Mouse (Mus musculus) gastrocnemius, adult 8-10 months (tissue): ENCODE data around the gene Scrn1. TPM values are rescaled to one million over a fixed set of nuclear protein-coding genes. Genes with fewer than 3 reads are reported as not detected.

ENCODE experiments used
- DNase-seq, 2 experiments: peaks; one replicate each; pipeline ENCODE4 v3.0.0; 2022; ENCODE audit warnings: low spot score in 2 of 2
- total RNA-seq, 4 experiments: library from RNA; stranded (reverse); gene quantifications; 2 replicates each; pipeline ENCODE4 v1.2.4; 2022

Gene Scrn1
- total RNA-seq, 4 experiments from 2014 or later: 0.80 to 1.7 (median 1.2) TPM

DNA sequence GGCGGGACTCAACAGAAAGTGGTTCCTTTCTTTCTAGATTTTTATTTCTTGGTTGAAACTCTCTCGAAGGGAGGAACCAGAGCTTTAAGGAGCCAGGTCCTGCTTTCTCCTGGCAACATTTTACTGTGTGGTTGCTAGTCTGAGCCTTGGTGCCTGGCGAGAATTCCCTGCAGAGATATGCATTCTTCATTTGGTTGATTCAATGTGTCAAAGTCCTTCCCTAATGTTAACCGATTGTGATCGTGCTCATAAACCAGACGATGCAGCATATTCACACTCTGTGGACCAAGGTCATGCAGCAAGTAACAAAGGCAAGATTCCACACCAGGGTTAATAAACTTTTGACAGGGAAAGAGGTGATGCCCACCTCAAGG, 244 bp upstream of the Scrn1 start:
- DNase-seq: no peak

DNA sequence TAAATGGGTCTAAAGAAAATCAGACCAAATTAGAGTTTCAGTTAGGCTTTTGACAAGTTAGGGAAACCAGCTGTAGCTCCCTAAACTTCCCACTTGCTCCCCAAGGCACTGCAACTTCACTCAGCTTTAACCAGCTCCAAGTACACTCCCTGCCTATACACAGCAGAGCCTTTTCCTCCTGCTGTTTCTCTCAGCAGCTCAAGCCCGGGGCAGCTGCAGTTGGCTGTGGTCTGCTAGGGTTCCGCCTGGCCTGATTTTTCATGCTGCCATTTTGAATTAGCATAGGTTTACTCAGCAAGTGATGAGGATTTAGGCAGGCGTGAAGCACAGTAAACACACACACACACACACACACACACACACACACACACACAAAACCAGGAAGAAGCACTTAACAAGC, 1.3 kb downstream of the Scrn1 start:
- no peak for DNase-seq

DNA sequence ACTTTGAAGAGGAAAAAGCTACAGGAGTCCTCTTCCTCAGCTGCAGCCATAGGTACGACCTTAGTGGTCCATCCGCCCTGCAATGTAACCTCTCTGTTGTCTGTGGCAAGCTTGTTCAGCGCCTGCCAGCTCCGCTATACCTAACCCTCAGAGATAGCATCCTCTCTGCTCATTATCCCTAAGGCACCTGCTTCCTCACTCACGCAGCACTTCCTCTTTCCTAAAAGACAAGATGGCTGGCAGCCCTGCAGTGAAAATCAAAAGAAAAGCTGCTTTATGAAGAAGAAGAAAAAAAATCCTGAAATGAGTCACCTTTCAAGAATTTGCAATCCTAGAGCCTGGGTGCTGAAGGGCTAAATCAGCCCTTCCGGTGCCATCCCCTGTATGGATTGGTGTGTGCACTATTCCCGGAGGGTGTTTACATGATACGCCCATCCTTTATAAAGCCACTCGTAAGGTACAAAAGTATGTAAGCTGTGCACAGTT, 1.7 kb downstream of the Scrn1 start:
- no peak for DNase-seq

DNA sequence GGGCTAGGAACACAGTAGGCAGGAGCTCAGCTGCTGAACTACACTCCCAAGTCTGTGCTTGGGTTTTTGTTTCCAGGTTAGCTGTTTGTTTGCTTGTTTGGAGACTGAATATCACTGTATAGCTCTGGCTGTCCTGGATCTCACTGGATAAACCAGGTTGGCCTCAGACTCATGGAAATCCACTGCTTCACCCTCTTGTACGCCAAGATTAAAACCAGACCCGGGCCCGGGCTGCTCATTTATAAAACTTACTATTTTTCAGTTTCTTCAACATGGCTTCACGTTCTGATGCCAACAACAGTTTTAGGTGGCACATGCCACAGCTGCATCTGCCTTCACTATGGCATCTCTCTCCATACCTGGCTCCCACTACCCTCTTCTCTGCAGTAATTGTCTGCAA, 2.7 kb downstream of the Scrn1 start:
- no peak for DNase-seq

DNA sequence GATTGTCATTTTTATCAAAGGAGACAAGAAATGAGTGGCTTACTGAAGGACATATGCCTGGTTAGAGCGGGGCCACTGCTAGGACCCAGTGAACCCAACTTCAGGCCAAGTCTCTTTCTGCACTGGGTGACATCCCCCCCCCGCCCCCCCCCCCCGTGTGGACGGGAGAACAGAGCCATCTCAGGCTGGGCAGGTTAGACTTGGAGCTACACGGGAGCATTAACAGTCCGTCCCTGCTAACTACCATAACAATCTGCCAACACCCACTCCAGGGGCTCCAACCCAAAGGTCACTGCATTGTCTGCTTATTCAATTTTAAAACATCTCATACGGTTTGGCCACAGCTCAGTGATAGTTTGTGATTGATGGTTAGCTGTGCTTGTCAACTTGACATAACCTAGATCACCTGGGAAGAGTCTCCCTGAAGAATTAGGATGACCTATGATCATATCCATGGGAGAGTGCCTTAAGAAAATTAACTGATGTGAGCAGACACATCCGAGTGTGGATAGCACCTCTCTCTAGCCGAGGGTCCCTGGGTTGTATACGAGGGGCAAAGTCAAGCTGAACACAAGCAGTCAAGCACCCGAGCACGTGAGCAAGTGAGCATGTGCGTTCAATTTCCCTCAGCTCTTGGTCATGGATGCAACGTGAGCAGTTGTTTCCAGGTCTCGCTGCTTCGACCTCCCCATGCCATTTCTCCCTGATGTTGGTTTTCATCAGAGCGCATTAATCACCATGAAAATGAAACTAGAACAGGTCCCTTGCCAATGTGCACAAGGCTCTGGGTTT, 4.1 kb downstream of the Scrn1 start:
- no peak for DNase-seq

DNA sequence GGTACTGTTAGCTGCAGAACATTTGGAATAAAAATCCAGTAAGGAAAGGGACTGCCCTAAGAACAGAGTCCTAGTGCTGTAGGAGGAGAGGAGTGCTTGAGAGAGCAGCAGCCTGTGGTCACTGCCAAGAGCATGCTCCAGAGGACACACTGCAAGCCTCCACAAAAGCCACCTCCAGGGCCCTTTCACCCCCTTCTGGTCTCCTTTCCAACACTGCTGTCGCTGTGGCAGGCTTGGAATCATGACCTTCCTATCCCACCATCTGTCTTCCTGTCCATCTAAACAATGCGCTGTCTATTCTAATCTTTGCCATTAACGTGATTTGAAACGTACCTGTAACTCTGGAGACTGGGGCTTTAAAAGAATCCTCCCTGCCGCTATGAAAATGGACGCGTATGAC, 7.8 kb downstream of the Scrn1 start:
- DNase-seq: no peak

DNA sequence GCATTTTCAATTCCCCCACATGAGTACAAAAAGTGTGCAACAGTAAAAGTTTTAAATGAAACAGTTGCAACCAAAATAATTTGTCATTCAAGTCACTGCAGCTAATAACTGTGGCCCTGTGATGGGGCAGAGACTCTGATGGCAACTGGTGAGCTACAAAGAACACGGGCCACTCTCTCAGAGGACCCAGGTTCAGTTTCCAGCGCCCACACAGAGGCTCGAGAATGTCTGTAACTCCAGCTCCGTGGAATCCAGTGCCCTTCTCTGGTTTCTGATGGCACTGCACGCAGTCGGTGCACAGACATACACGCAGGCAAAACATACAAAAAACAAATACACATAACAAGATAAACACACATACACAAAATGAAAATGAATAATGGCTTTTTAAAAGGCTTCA, 8.6 kb downstream of the Scrn1 start:
- no peak for DNase-seq

DNA sequence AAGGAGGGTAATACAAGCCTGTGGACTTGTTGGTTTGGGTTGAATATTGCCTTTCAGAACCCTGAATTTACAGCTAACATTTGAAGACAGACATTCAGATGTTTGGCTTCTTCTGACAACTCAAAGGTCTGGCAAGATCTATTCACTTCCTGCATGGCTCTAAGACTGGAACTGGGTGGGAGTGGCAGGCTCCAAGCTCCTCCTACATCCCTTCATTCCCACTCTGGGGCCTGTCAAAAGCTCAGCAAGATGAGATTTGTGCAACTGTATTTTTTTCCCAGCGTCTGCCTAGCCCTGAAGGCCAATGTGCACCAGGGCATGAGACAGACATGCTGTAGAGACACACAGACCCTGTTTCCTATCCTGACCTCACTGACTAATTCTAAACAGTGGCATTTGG, 10.5 kb downstream of the Scrn1 start:
- DNase-seq: no peak

DNA sequence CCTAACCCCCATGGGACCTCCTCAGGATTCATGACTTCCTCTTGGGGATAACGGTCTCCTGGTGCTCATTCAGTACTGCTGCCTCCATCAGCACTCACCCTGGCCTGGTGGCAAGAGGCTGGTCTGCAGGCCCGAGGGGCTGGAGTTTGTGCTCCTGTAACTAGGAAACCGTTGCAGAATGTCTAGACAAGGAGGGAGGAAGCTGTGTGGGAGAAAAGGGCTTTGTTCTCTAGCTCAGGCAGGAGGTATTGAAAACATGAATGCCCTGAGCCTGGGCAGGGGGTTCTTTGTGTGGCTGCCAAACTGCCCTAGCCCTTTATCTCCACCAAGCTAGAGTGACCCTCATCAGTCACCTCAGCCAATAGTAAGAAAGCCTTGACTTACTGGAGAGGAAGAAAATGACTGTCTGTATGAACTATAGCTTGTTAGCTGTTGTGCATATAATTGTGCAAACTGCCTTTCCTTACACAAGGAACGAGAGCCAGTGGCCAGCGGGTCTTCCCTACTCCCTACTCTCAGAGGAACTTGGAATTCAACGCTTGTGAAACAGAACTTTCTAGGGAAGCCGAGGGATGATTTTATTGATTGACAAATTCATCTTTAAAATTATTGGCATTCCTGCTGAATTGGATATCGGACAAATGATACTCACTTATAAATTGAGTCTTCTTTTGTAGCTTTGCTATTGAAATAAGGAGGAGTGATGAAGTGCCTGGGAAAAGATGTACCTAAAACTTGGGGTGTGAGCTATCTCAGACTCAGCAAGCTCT, 11.8 kb downstream of the Scrn1 start:
- DNase-seq: no peak

DNA sequence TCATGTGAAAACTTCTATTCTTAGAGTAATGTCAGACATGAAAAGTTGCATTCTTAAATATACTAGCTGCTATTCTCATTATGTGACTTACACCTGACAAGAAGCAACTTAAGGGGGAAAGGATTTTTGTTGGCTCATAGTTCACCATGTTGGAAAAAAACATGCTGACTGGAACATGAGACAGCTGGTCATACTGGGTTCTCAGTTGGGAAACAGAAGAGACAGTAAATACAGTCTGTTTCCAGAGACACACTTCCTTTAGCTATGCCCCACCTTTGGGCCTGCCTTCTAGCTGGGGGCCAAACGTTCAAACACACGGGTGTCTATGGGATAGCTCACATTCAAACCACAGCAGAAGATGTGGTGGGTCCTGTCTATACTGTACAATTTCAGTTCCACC, 12.7 kb downstream of the Scrn1 start:
- DNase-seq: no peak

DNA sequence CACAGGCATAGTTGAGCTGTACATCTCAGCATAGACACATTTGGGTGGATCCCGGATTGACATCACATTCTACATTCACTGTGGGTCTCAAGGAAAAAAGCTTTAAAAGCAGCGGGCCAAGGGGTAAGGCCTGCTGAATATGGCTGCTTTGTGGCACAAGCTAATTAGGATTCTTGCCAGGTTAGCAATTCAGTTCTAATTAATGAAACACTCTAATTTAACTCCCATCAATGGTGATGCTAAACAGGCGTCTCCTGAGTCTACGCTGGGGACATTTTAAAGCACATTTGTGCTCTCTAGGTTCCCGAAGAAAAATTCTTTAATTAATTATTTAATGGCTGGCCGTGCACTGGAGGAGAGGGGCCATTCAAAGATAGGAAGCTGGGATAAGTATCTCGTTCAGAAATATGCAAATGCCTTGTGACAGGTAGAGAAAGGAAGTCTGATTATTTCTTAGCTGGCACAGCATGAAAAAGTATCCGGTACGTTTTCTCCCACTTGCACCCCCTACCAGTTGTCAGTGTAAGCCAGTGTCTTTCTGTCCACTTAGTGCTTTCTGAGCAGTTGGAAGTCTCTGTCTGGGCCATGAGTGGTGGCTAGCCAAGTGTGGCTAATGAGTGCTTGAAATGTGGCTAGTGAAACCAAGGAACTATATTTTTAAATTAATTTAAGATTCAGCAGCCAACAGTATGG, 13.4 kb downstream of the Scrn1 start:
- no peak for DNase-seq

DNA sequence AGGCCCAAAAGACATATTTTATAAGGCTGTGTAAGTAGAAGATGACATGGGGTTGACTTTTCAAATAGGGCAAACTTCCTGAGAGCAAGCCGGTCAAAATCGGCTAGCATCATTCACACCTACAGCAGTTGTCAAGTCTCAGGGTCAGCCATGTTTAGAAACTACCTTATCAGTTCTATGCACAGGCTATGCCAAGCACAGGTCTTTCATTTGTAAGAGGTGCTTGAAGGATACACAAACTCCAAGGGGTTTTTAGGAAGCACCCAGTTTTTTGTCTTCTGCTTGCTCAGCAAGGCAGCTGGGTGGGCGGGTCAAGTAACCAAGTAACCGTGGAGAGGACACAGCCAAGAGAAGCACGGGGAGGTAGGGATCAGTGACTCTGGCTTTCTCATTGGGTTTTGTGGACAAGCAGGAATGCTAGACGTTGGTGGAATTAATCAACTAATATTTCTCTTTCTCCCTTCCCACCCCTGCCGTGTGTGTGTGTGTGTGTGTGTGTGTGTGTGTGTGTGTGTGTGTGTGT, 15.4 kb downstream of the Scrn1 start:
- no peak for DNase-seq

DNA sequence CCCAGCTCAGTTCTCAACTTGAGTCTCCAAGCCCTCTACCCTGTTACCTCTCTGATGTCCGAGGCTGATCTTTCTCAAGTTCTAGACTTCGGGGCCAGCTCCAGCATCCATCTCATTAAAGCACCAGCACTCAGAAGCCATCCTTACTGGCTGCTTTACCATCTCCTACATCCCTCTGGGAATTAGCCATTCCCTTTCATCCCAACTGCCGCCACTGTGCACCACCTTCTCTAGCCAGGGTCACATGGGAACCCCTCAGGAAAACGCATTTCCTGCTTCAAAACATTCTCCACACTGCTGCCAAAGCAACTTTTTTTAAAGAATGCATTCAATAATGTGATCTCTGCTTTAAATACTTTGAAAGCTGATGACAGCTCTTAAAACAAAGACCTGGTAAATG, 17.0 kb downstream of the Scrn1 start:
- DNase-seq: no peak

DNA sequence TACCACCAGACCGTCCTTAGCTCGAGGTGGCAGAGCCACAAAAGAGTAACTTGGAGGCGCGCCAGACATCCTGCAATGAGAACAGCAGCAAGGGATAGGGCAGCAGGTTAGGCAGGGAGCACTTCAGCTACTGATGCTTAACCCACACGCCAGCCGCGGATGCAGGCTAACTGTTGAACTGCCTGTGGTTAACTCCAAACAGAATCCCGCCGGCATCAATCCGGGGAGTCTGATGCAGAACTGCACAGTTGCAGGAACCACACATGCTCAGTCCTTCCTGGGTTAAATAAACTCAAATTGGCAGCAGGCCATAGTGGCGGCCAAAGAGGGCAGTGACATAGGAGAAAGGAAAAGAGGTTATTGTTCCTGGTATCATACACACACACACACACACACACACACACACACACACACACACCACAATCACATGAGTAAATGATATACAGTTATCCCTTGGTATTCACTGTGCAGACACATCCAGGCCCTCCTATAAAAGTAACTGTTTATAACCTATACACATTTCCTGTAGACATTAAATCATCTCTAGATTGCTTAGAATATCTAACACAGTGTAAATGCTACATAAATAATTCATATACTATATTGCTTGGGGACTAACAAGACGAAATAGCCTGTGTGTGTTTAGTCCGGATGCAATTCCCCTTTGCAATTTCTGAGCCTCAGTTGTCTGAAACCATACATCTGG, 17.8 kb downstream of the Scrn1 start:
- no peak for DNase-seq

DNA sequence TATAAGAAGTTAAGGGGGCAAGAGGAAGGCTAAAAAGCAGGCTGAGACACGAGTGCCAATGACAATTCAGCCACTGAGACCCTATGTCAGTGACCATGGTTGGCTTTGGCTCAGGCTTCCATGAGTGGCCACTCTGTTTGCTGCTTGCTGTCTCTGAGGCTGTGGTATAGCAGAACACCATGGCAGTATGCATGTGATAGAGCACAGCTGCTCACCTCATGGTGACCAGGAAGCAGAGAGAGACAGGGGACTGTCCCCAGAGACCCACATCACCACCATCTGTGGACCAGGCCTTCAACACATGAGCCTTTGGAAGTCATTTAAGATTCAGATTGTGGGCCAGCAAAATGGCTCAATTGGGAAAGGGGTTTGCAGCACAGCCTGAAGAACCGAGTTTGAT, 22.6 kb downstream of the Scrn1 start:
- DNase-seq: no peak

DNA sequence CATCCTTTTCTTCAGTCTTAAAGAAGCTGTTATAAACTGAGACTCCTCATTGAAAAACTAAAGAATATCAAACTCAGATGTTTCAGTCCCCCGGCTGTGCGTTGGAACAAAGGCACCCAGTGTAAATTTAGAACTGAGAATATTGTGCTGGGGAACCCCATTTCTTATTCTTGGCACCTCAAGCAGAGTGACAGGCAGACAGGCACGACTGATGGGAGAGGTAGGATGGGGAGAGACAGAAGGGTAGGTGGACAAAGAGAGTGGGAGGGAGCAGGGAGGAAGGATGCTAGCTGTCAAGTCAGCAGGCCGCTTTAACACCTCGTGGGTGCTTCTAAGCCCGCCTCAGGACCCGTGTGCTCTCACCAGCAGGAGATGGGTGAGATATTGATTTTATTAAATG, 23.5 kb downstream of the Scrn1 start:
- no peak for DNase-seq

DNA sequence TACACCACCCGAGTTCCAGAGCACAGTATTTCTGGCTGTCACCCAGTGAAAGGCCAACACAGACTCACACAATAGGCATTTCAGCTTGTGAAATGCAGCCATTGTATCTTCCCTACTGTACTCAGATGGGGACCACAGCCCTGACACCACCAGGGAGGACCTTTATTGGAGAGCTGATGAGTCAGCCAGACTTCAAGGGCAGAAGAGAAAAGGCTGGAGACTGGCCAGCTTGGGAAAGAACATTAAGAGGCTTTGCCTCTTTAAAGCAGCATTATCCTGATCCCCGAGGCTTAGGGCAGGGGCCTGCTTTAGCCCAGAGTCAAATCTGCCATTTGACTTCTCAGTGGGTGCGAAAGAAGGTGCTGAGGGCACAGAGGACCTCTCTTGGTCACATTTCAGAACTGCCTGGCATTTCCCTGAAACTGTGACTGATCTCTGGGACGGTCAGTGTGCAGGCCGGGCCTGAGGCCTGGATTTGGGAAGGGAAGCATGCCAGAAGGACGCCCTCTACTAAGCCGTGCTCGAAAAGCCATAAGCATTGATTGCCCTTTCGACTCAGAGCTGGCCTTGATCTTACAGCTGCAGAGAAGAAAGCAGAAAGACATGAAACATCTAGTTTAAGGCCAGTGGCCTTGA, 25.9 kb downstream of the Scrn1 start:
- no peak for DNase-seq

DNA sequence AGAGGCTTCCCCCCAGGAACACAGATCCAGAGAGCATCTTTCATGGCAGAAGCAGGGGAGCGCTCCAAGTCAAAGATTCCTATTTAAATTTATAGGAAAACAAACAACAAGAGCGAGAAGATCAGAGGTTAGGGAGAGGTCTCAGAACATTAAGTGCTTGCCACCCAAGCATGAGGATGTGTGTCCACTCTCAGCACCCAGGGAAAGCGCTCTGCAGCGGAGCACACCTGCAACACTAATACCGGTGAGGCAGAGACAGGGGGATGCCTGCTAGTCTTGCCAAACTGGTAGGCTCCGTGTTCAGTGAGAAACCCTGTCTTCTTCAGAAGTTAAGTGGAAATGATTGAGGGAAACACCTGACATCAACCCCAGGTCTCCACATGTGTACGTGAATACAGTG, 26.9 kb downstream of the Scrn1 start:
- DNase-seq: no peak

DNA sequence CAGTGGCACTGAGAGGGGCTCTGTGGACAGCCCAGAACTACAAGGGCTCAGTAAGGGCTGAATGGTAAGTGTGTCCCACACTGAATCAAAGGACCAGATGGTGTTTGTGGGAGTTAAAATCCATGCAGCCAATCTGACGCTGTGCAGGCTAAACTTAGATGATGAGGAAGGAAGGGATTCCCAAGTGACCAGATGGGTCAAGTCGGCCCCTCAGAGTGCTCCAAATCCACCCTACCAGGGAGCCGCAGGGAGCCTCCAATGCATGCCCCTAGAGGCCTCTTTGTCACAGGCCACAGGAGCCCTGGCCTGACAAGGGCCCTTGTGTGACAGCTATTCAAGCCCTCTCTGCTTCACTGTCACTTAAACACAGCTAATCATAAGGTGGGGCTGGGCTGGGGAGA, 27.5 kb downstream of the Scrn1 start:
- no peak for DNase-seq

DNA sequence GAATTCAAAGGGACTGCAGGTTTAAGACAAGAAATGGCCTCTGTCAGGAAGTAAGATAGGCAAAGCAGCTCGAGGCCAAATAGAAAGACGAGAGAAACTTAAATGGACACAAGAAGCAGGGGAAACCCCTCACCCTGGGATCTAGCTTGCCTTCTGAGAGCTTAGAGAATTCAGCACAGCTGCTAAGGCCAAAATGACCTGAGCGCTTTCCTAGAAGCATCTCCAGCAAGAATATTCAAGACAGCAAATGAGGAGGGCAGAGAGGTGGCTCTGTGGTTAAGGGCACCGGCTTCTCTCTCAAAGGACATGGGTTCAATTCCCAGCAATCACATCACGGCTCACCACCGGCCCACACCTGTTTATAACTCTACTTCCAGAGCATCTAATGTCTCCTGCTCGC, 29.2 kb downstream of the Scrn1 start:
- DNase-seq: no peak

DNA sequence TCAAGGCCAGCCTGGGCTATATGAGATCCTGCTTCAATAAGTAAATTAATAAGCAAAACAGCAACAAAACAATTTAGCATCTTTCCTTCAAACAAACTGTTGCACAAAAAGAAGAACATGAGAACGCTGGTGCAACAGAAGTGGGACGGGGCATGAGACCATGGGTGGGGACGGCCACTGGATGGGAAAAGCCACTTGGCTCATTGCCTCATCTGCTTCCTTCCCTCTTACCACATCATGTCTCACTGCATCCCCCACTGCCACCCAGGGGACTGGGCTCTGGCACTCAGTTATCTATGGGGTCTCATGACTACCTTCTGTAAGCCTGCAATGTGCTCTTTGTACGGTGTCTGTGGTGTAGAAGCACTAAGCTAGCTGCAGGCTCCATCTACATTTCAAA, 30.8 kb downstream of the Scrn1 start:
- no peak for DNase-seq
